ENCODE assay signal across 9 mouse cellular contexts in genomic region chr6:124413770-124414149, GRCm38 (mm10). TPM values are rescaled to one million over a fixed set of nuclear protein-coding genes. Genes with fewer than 3 reads are reported as not detected.
DNase-seq lines count a peak whose midpoint lies in the region; ATAC-seq and TF ChIP-seq lines count a peak whose summit lies in the region.
"Had no signal": no experiment of that assay in that cellular context is flagged by ENCODE, and none has a peak within 500 bp of the region (broad histone marks: within the 10 kb centered on the region; RNA-seq: fewer than 3 reads in every experiment).

No protein-coding gene starts in this region.

- no peak for TF ChIP-seq POLR2A in liver, adult 2 months (IDR thresholded peaks at IDR 0.05; ENCODE audit: extremely low read depth, insufficient read depth, low read length)
- TF ChIP-seq POLR2A in myocyte (IDR thresholded peaks at IDR 0.05; ENCODE audit: insufficient read length, low read depth) = no peak

- H3K4me3 ChIP-seq in liver, adult 2 months (ENCODE audit: insufficient read depth, low read depth, low read length) = peak overlapping the region; percentile 86
- H3K4me3 ChIP-seq in embryonic facial prominence, embryonic 15.5 days (replicated peaks) = peak overlapping the region; percentile 89
- H3K4me3 ChIP-seq in intestine, embryonic 16.5 days (ENCODE audit: low read length) = peak overlapping the region; percentile 86
- H3K4me3 ChIP-seq in myocyte = peak overlapping the region; percentile 72

- no peaks in the 10 kb centered on the region for H3K9me3 ChIP-seq in embryonic facial prominence, embryonic 15.5 days (replicated peaks)
- H3K9me3 ChIP-seq in intestine, embryonic 16.5 days (ENCODE audit: control insufficient read depth, low read length) = no peaks in the 10 kb centered on the region

- peaks cover 19% of the 10 kb centered on the region for H3K4me1 ChIP-seq in liver, adult 2 months (ENCODE audit: control insufficient read depth, insufficient read depth, low read length)
- peaks cover 19% of the 10 kb centered on the region for H3K4me1 ChIP-seq in embryonic facial prominence, embryonic 15.5 days
- no peaks in the 10 kb centered on the region for H3K4me1 ChIP-seq in intestine, embryonic 16.5 days (ENCODE audit: control insufficient read depth, insufficient read depth, low read length)

- peaks cover 12% of the 10 kb centered on the region for H3K79me2 ChIP-seq in liver, adult 2 months (ENCODE audit: control insufficient read depth, insufficient read depth, low read length)
- peaks cover 31% of the 10 kb centered on the region for H3K79me2 ChIP-seq in myocyte (ENCODE audit: control insufficient read depth, insufficient read depth)

- TF ChIP-seq CTCF in liver, adult 2 months (IDR thresholded peaks at IDR 0.05; ENCODE audit: low read depth, low read length) = no peak

- peak overlapping the region; percentile 51 for H3ac ChIP-seq in myocyte (ENCODE audit: control insufficient read depth, insufficient read length)

- 15% methylated on average over 3 of the region's 3 CpGs for WGBS in liver, adult 2 months
- 51% methylated on average over 3 of the region's 3 CpGs for WGBS in embryonic facial prominence, embryonic 15.5 days
- WGBS in intestine, embryonic 16.5 days = 57% methylated on average over 3 of the region's 3 CpGs

- no peak for ATAC-seq in embryonic facial prominence, embryonic 15.5 days (ENCODE audit: insufficient number of reproducible peaks, low FRiP score, low TSS enrichment, low read depth)
- no peak for ATAC-seq in intestine, embryonic 16.5 days

- H3K27me3 ChIP-seq in liver, adult 2 months (ENCODE audit: control insufficient read depth, insufficient read depth, low read length) = no peaks in the 10 kb centered on the region
- H3K27me3 ChIP-seq in embryonic facial prominence, embryonic 15.5 days = no peaks in the 10 kb centered on the region
- no peaks in the 10 kb centered on the region for H3K27me3 ChIP-seq in intestine, embryonic 16.5 days (replicated peaks; ENCODE audit: control insufficient read depth, insufficient read depth, low read length)
- H3K27me3 ChIP-seq in myocyte (ENCODE audit: control insufficient read depth, insufficient read depth, insufficient read length) = no peaks in the 10 kb centered on the region

- peak overlapping the region; percentile 83 for H3K4me2 ChIP-seq in embryonic facial prominence, embryonic 15.5 days (replicated peaks)
- peak overlapping the region; percentile 82 for H3K4me2 ChIP-seq in intestine, embryonic 16.5 days (ENCODE audit: low read depth, low read length)
- peak overlapping the region; percentile 70 for H3K4me2 ChIP-seq in myocyte (ENCODE audit: low read depth)

- peak overlapping the region; percentile 94 for H3K9ac ChIP-seq in liver, adult 2 months (ENCODE audit: low read depth, low read length)
- H3K9ac ChIP-seq in embryonic facial prominence, embryonic 15.5 days = peak overlapping the region; percentile 85
- peak overlapping the region; percentile 91 for H3K9ac ChIP-seq in intestine, embryonic 16.5 days (ENCODE audit: low read depth, low read length)

- no peak for DNase-seq in liver, adult 2 months (ENCODE audit: extremely low read depth, low read depth, low spot score)
- no peak for DNase-seq in liver
- no peak for DNase-seq in thymus, postnatal 25 days
- no peak for DNase-seq in right cerebral cortex, postnatal 4 days
- DNase-seq in gastrocnemius, postnatal 10 days = no peak

- peak overlapping the region; percentile 67; the same call in 1 of the 2 replicates for H3K27ac ChIP-seq in liver, adult 2 months (replicated peaks; ENCODE audit: insufficient read depth, low read depth, low read length)
- H3K27ac ChIP-seq in embryonic facial prominence, embryonic 15.5 days (replicated peaks) = peak overlapping the region; percentile 83; the same call in 1 of the 2 replicates
- no peak overlapping the region; the same call in 1 of the 2 replicates for H3K27ac ChIP-seq in intestine, embryonic 16.5 days (ENCODE audit: low read length)

- peaks cover 18% of the 10 kb centered on the region; the same call in 1 of the 2 replicates for H3K36me3 ChIP-seq in liver, adult 2 months (ENCODE audit: control insufficient read depth, insufficient read depth, low read length)
- peaks cover 7% of the 10 kb centered on the region; the same call in 1 of the 2 replicates for H3K36me3 ChIP-seq in embryonic facial prominence, embryonic 15.5 days
- H3K36me3 ChIP-seq in intestine, embryonic 16.5 days (ENCODE audit: control insufficient read depth, insufficient read depth, low read length) = no peaks in the 10 kb centered on the region
- peaks cover 20% of the 10 kb centered on the region for H3K36me3 ChIP-seq in myocyte (ENCODE audit: control insufficient read depth, insufficient read depth)

TF ChIP-seq in myocyte, 11 proteins besides CTCF, POLR2A, EP300 and RAD21:
- TF ChIP-seq TCF12 (IDR thresholded peaks at IDR 0.05; ENCODE audit: insufficient read depth, poor library complexity, severe bottlenecking) (no peak), USF1 (IDR thresholded peaks at IDR 0.05; ENCODE audit: low read depth) (no peak), MYOD1 (IDR thresholded peaks at IDR 0.05; ENCODE audit: control insufficient read depth in 1 of 3, insufficient read length in 2 of 3, low read depth in 2 of 3) (no peak), TCF3 (IDR thresholded peaks at IDR 0.05; ENCODE audit: insufficient read length, low read depth) (no peak), SRF (IDR thresholded peaks at IDR 0.05; ENCODE audit: control insufficient read depth, insufficient read length, low read depth) (no peak), REST (IDR thresholded peaks at IDR 0.05; ENCODE audit: insufficient read depth, insufficient read length) (no peak), E2F4 (IDR thresholded peaks at IDR 0.05; ENCODE audit: insufficient read depth) (no peak), CEBPB (IDR thresholded peaks at IDR 0.05; ENCODE audit: insufficient read depth, poor library complexity, severe bottlenecking) (no peak), MAX (IDR thresholded peaks at IDR 0.05; ENCODE audit: low read depth) (no peak), MYOG (IDR thresholded peaks at IDR 0.05; ENCODE audit: control insufficient read depth in 1 of 3, insufficient read depth in 1 of 3, insufficient read length in 2 of 3, low read depth in 2 of 3) (no peak)

RNA-seq across cellular contexts. Expression of gene Pex5, which starts 1.1 kb away (rescaled TPM):
- 73.7 and 88.4 TPM in 2 replicates for total RNA-seq in liver, adult 2 months (2014; rRNA removed)
- polyA plus RNA-seq in liver, adult 2 months (2012; rRNA removed) = 79.3 and 86.3 TPM in 2 replicates
- polyA plus RNA-seq in embryonic facial prominence, embryonic 15.5 days (2015; fragmentation: Nextera tagmentation; extraction: Ambion mirVana) = 48.8 and 49.0 TPM in 2 replicates
- polyA plus RNA-seq in intestine, embryonic 16.5 days (2015; fragmentation: Nextera tagmentation; extraction: Ambion mirVana) = 47.4 and 48.5 TPM in 2 replicates
- 33.4 TPM for polyA plus RNA-seq in myocyte (2012; fragmentation: generic; extraction: Trizol)
- 10 to 100 TPM; 25.8 to 28.3 TPM for total RNA-seq in gastrocnemius, postnatal 10 days (2021)

RNA-seq across cellular contexts. Expression of gene Clstn3, which starts 50.8 kb away (rescaled TPM):
- total RNA-seq in liver, adult 2 months (2014; rRNA removed) = 1.6 and 2.7 TPM in 2 replicates
- polyA plus RNA-seq in liver, adult 2 months (2012; rRNA removed) = 4.1 and 4.4 TPM in 2 replicates
- 8.2 and 9.0 TPM in 2 replicates for polyA plus RNA-seq in embryonic facial prominence, embryonic 15.5 days (2015; fragmentation: Nextera tagmentation; extraction: Ambion mirVana)
- 3.5 and 4.1 TPM in 2 replicates for polyA plus RNA-seq in intestine, embryonic 16.5 days (2015; fragmentation: Nextera tagmentation; extraction: Ambion mirVana)
- 2.2 TPM for polyA plus RNA-seq in myocyte (2012; fragmentation: generic; extraction: Trizol)
- total RNA-seq in gastrocnemius, postnatal 10 days (2021) = 1 to 10 TPM; 1.5 to 1.8 TPM
- total RNA-seq: neutrophil, adult 5-6 weeks had no signal
